15 mouse cellular contexts compared by ENCODE assay signal in the genomic region with DNA sequence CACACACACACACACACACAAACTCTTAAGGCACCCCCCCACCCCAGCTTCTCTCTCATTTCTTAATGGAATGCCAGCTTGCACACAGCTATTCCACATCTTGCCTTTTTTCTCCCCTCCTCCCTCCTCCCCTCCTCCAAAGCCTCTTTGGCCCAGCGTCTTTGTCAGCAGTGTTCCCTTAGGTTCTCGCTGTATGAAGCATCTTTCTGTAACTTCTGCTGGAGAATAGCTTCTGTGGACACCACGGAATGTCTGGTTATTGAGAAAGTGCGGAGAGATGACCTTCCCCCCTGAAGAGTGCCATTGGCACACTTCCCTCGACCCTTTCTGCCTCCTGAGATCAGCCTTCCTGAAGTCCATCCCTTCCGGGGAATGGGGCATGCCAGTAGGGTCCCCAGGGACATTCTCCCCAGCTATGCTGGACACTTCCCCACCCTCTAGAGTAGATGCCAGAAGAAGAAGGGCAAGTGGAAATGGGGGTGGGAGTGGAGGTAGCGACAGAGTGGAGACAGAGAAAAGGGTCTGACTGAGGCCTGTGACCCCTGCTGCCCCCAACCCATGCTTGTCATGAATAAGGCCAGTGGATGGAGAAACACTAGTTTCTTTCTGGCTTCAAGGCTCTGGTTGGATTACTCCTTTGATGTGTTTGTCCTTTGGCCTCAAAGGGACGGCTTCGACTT. TPM values are rescaled to one million over a fixed set of nuclear protein-coding genes. Genes with fewer than 3 reads are reported as not detected.
DNase-seq lines count a peak whose midpoint lies in the region; ATAC-seq and TF ChIP-seq lines count a peak whose summit lies in the region.
"Had no signal": no experiment of that assay in that cellular context is flagged by ENCODE, and none has a peak within 500 bp of the region (broad histone marks: within the 10 kb centered on the region; RNA-seq: fewer than 3 reads in every experiment).

No protein-coding gene starts in this region.

- no peaks in the 10 kb centered on the region for H3K36me3 ChIP-seq in lung, embryonic 15.5 days
- H3K36me3 ChIP-seq in lung, postnatal 0 days (ENCODE audit: insufficient read depth, low read length), result no peaks in the 10 kb centered on the region
- H3K36me3 ChIP-seq in stomach, embryonic 15.5 days, result no peaks in the 10 kb centered on the region
- H3K36me3 ChIP-seq: G1E; neural tube, embryonic 12.5 days had no signal

- no peaks in the 10 kb centered on the region for H3K27me3 ChIP-seq in lung, embryonic 15.5 days
- H3K27me3 ChIP-seq in lung, postnatal 0 days (replicated peaks; ENCODE audit: insufficient read depth, low read length), result no peaks in the 10 kb centered on the region
- no peaks in the 10 kb centered on the region for H3K27me3 ChIP-seq in stomach, embryonic 15.5 days (replicated peaks)
- H3K27me3 ChIP-seq: neural tube, embryonic 12.5 days had no signal

- no peaks in the 10 kb centered on the region for H3K9me3 ChIP-seq in lung, embryonic 15.5 days
- H3K9me3 ChIP-seq in lung, postnatal 0 days (ENCODE audit: low read length), result no peaks in the 10 kb centered on the region
- H3K9me3 ChIP-seq in stomach, embryonic 15.5 days, result no peaks in the 10 kb centered on the region
- H3K9me3 ChIP-seq: G1E; neural tube, embryonic 12.5 days had no signal

- H3K9ac ChIP-seq in lung, embryonic 15.5 days, result no peak overlapping the region
- no peak overlapping the region for H3K9ac ChIP-seq in lung, postnatal 0 days (replicated peaks; ENCODE audit: low read depth)
- no peak overlapping the region for H3K9ac ChIP-seq in stomach, embryonic 15.5 days
- H3K9ac ChIP-seq: neural tube, embryonic 12.5 days had no signal

- peaks cover 40% of the 10 kb centered on the region for H3K4me1 ChIP-seq in lung, embryonic 15.5 days
- H3K4me1 ChIP-seq in lung, postnatal 0 days (ENCODE audit: insufficient read depth, low read depth, low read length), result peaks cover 16% of the 10 kb centered on the region; the same call in 1 of the 2 replicates
- peaks cover 50% of the 10 kb centered on the region for H3K4me1 ChIP-seq in brown adipose tissue, adult 24 weeks (ENCODE audit: control insufficient read depth, insufficient read depth, insufficient read length, low read length)
- peaks cover 18% of the 10 kb centered on the region for H3K4me1 ChIP-seq in stomach, embryonic 15.5 days

- no peak for ATAC-seq in lung, embryonic 15.5 days (ENCODE audit: borderline replicate concordance, extremely low read depth, low FRiP score, low TSS enrichment)
- no peak for ATAC-seq in lung, postnatal 0 days
- no peak for ATAC-seq in stomach, embryonic 15.5 days (ENCODE audit: insufficient read depth, low FRiP score, low read depth)
- ATAC-seq: CD4-positive, CD25-positive, alpha-beta regulatory T cell, adult 4 months; hindbrain, embryonic 16.5 days had no signal

- H3K4me3 ChIP-seq in lung, embryonic 15.5 days, result no peak overlapping the region
- H3K4me3 ChIP-seq in lung, postnatal 0 days (ENCODE audit: low read depth, low read length), result no peak overlapping the region
- H3K4me3 ChIP-seq in brown adipose tissue, adult 24 weeks (ENCODE audit: insufficient read depth, low read depth, low read length), result no peak overlapping the region
- no peak overlapping the region for H3K4me3 ChIP-seq in stomach, embryonic 15.5 days (replicated peaks)
- H3K4me3 ChIP-seq: neural tube, embryonic 12.5 days had no signal

- no peak for TF ChIP-seq CTCF in lung, postnatal 0 days (IDR thresholded peaks at IDR 0.05)

- no peak overlapping the region for H3K4me2 ChIP-seq in lung, embryonic 15.5 days
- no peak overlapping the region for H3K4me2 ChIP-seq in lung, postnatal 0 days (replicated peaks; ENCODE audit: low read depth, low read length)
- no peak overlapping the region for H3K4me2 ChIP-seq in stomach, embryonic 15.5 days
- H3K4me2 ChIP-seq: neural tube, embryonic 12.5 days had no signal

- peak overlapping the region; percentile 66; the same call in 1 of the 2 replicates for H3K27ac ChIP-seq in lung, embryonic 15.5 days
- no peak overlapping the region for H3K27ac ChIP-seq in lung, postnatal 0 days (ENCODE audit: low read length)
- peak overlapping the region; percentile 89 for H3K27ac ChIP-seq in brown adipose tissue, adult 24 weeks (replicated peaks; ENCODE audit: low read depth, low read length)
- H3K27ac ChIP-seq in stomach, embryonic 15.5 days, result peak overlapping the region; percentile 65
- H3K27ac ChIP-seq: neural tube, embryonic 12.5 days had no signal

- peak; percentile 93 for DNase-seq in heart, adult 11 months
- no peak for DNase-seq in heart, adult 9 months (ENCODE audit: low spot score in 2 of 2)
- DNase-seq in lung, postnatal 0 days (ENCODE audit: low spot score), result no peak
- DNase-seq in Muller cell, postnatal 12 days (ENCODE audit: inconsistent ontology term), result no peak
- DNase-seq: adrenal gland, postnatal 25 days; cerebellum, adult 9-10 months; spleen, adult 18-20 months; thymus, postnatal 36 days had no signal

- 67% methylated on average over 9 of the region's 9 CpGs for WGBS in lung, embryonic 15.5 days
- WGBS in lung, postnatal 0 days, result 64% methylated on average over 9 of the region's 9 CpGs
- 65% methylated on average over 9 of the region's 9 CpGs for WGBS in stomach, embryonic 15.5 days

- no peak for TF ChIP-seq EP300 in lung, postnatal 0 days (IDR thresholded peaks at IDR 0.05)

RNA-seq across cellular contexts. Expression of a gene that starts 39.3 kb away (rescaled TPM):
- polyA plus RNA-seq in lung, embryonic 15.5 days (2015; fragmentation: Nextera tagmentation; extraction: Ambion mirVana), result 45.5 and 47.0 TPM in 2 replicates
- 50.3 and 56.3 TPM in 2 replicates for polyA plus RNA-seq in lung, postnatal 0 days (2015; fragmentation: Nextera tagmentation; extraction: Ambion mirVana)
- 33.0 and 42.2 TPM in 2 replicates for polyA plus RNA-seq in brown adipose tissue, adult 24 weeks (2012; ENCODE audit: insufficient read depth, insufficient read length, missing spikeins)
- 35.3 and 37.7 TPM in 2 replicates for polyA plus RNA-seq in stomach, embryonic 15.5 days (2015; fragmentation: Nextera tagmentation; extraction: Ambion mirVana)
- polyA plus RNA-seq: CD4-positive, CD25-positive, alpha-beta regulatory T cell, adult 4 months; G1E had no signal
